Mouse (Mus musculus) left cerebral cortex, postnatal 4 days (tissue): ENCODE measurements around the gene Ift81. TPM values are rescaled to one million over a fixed set of nuclear protein-coding genes. Genes with fewer than 3 reads are reported as not detected.

ENCODE experiments used
- DNase-seq: peaks from one replicate; pipeline ENCODE4 v3.0.0-alpha.2; 2022
- intact Hi-C: fragments of 180-260 bp; cut with DNase I; formaldehyde crosslinking; loops from one replicate; pipeline ENCODE4 v1.15.1; 2025
- total RNA-seq, 2 experiments: library from RNA; stranded (reverse); gene quantifications; 2 replicates each; pipeline ENCODE4 v1.2.3; 2021

Ift81 gene
- total RNA-seq, 2 experiments from 2014 or later: 38.3 to 49.6 TPM

DNA sequence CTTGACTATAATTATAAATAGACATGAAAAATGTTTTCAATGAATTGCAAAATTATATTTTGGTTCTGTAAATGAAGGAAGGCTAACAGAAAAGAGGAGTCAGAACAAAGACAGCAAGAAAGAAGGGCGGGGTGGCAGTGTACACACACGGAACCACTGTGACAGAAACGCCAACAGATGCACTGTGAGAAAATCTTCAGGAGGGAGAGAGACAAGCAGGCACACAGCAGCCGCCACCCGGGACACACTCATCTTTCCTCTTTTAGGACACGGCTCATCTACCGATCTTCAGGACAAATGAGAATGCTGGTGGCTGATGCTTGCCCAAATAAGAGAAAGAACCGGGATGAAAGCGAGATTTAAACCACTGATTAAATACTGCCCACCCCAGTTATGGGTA lies 61.7 kb downstream of the Ift81 start:
- DNase-seq: no peak
- intact Hi-C loops: no loop called here

DNA sequence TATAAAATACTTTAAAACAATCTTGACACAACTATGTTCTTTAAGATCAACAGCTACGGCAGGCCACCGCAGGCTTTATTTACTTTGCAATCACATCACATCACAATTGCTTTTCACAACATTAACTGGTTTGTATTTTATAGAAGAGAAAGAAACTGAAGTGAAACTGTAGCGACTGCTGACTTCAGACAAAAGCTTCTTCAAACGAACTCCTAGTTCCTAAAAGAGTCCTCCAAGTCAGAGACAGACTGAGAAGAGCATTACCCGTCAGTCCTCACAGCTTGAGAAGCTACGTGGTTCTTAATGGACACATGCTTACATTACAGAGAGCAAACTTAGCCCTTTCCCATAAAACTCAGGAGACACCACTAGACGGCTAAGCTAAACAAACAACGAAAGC lies 63.9 kb downstream of the Ift81 start:
- DNase-seq: no peak
- intact Hi-C loops: no loop called here

DNA sequence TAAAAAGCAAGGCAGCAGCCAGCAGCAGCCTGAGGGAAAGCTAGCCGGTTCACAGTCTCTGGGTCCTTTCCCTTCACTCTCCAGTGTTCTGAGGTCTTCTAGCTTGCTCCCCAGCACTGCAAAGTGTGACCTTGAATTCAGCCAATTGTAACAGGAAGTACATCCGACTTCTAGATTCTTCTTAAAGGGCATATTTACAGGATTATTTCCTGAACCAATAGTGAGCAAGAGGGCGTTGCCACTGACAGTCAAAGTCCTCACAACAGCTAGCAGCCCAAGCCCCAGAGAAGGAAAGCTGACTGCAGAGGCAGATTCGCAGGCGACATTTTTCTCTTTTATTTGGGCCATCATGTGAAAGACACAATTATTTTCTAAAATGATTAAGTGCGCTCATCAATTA lies 65.6 kb downstream of the Ift81 start:
- no peak for DNase-seq
- intact Hi-C loops: loop anchor here (10.0 kb wide), 1 partner anchor 66 kb away; the partner anchor contains the start of gene Ift81

GRCm38 (mm10) chr5:122547810-122548209 lies 66.5 kb downstream of the Ift81 start:
- intact Hi-C loops: loop anchor here (10.0 kb wide), 1 partner anchor 67 kb away; the partner anchor contains the start of gene Ift81
- no peak for DNase-seq

DNA sequence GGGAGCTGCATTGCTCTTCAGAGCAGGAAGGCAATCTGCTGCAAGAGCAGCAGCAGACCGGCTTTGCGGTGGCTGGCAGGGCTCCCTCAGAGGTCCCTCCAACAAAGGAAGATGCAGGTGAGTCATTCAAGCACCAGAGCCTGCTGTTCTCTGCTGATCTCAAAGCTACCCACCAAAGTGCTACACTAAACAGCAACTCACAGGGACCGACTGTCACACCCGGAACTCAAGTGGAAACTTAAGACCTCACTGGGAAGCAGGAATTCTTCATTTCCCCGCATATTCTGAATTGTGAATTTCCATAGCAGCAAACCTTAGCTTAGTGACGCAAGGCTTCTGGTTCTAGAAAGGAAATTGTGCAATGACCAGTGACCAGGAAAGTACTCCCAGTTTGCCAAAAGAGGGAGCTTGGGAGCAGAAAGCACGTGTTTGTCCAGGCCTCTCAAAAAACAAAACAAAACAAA lies 67.0 kb downstream of the Ift81 start:
- intact Hi-C loops: loop anchor here (10.0 kb wide), 1 partner anchor 68 kb away; the partner anchor contains the start of gene Ift81
- DNase-seq: peak; percentile 32

GRCm38 (mm10) chr5:122543392-122543791 lies 70.9 kb downstream of the Ift81 start:
- no peak for DNase-seq
- intact Hi-C loops: loop anchor here (10.0 kb wide), 1 partner anchor 71 kb away; the partner anchor contains the start of gene Ift81

GRCm38 (mm10) chr5:122541871-122542270 lies 72.4 kb downstream of the Ift81 start:
- intact Hi-C loops: loop anchor here (10.0 kb wide), 1 partner anchor 73 kb away; the partner anchor contains the start of gene Ift81
- no peak for DNase-seq

DNA sequence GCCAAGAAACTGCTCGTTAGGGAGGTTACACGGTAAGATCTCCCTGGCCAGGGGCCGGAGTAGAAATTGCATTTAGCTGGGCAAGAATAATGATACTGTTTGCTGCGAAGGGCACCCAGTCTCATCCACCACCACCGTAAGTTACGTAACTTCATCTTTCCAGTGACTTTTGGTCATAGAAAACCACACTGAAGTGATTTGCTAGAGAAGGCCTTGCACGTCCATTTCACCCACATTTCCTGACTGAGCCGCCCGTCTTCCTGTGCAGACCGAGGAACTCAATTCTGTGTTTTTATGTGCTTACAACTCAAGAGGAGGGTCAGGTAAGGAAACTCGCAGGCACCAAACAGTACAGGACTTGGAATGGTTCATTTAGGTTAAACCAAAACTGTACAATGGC lies 76.2 kb downstream of the Ift81 start:
- no peak for DNase-seq
- intact Hi-C loops: no loop called here

DNA sequence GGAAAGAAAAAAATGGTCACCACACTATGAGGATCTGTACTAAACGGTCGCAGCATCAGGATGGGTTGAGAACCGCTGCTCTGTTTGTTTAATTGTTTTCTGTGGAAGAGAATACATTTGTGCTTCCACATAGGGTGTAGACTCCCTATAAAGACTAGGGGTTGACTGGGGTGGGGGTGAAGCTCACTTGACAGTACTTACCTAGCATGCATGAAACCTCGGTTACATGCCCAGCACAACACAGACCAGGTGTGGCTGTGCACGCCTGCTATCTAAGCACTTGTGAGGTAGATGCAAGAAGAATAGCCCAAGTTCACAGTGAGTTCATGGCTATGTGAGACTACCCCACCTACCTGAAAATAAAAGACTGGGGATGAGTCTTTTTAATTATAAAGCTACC lies 76.7 kb downstream of the Ift81 start:
- no peak for DNase-seq
- intact Hi-C loops: no loop called here

DNA sequence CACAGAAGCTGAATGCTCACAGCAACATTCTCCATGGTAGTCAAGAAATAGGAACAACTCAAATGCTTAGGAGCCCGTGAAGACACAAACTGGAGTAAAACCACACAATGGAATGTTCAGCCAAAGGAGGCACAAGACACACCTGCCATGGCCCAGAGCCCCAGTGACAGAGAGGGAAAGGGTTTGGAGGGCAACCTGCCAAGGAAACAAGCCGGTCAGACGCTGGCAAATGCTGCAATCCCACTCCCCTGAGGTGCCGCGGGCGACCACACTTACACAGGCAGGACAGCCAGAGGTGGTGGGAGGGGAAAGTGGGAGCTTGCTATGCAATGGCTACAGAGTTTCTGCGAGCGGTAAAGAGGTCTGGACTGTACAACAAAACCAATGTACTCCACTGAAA lies 80.4 kb downstream of the Ift81 start:
- intact Hi-C loops: no loop called here
- DNase-seq: peak; percentile 39

DNA sequence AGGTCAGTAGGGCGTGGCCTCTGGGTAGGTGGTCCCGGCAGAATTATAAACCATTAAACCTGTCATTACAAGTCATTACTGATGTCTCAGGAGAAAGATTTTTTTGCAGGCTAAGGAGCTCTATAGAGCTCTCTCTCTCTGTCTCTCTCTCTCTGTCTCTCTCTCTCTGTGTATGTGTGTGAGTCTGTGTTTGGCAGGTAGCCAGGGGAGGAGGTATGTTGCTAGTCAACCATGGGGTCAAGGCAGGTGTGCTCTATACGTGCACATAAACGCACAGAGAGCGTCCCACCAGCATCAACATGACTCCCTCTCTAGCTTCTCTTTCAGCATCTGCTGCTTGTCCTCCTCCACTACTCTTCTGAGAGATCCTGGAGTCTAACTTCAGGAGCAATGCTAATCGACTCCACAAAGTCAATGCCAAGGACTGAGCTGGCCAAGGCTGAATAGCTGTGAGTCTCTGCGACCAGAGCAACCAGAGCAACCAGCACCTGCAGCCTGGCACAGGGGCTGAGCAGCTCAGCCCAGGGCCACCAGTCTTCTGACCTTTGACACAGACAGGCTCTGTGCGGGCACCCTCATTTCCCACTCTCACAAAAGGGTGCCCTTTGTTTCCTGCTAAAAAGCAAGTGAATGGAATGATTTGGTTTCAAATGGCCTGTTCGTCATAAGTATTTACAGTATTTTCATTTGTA lies 84.3 kb downstream of the Ift81 start:
- intact Hi-C loops: no loop called here
- no peak for DNase-seq

- intact Hi-C loops: no loop called here
- DNase-seq: no peak
These were observed 85.0 kb downstream of the Ift81 start for GRCm38 (mm10) chr5:122529316-122529715.

- intact Hi-C loops: no loop called here
- no peak for DNase-seq
These were observed 85.7 kb downstream of the Ift81 start for GRCm38 (mm10) chr5:122528591-122528990.

GRCm38 (mm10) chr5:122527761-122528160 lies 86.6 kb downstream of the Ift81 start:
- no peak for DNase-seq
- intact Hi-C loops: no loop called here

- no peak for DNase-seq
- intact Hi-C loops: no loop called here
These were observed 87.2 kb downstream of the Ift81 start for GRCm38 (mm10) chr5:122526878-122527730.

GRCm38 (mm10) chr5:122526405-122526804 lies 87.9 kb downstream of the Ift81 start:
- intact Hi-C loops: no loop called here
- peak; percentile 75 for DNase-seq

DNA sequence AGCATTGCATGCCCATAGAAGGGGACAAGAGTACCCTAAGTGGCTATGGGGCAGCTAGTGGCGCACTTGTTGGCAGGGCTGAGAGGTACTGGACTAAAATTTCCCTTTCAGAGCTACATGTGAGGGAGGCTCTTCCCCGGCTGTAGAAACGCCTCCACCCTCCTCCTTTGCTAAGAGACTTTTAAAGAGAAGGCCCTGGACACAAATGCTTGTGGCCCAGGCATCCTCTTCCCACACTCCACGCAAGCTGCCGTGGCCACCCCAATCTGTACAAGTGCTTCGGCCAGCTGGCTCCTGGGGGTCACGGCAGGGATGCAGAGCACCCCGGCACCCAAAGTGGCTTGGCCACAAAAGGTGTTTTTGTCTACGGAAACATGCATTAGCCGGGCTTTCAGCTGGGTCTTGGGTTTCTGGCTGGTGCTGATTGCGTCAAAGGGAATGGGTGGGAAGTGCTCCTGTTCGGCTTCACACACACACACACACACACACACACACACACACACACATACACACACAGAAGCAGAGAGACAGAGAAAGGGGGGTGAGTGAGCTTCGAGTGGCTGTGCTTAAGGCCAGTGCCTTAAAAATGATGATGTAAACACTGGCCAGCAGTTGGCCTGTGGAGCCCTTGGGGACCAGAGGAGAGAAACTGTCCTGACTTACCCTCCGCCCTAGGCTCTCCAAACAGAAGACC lies 88.9 kb downstream of the Ift81 start:
- intact Hi-C loops: no loop called here
- no peak for DNase-seq

GRCm38 (mm10) chr5:122524854-122525237 lies 89.5 kb downstream of the Ift81 start:
- intact Hi-C loops: no loop called here
- DNase-seq: no peak

DNA sequence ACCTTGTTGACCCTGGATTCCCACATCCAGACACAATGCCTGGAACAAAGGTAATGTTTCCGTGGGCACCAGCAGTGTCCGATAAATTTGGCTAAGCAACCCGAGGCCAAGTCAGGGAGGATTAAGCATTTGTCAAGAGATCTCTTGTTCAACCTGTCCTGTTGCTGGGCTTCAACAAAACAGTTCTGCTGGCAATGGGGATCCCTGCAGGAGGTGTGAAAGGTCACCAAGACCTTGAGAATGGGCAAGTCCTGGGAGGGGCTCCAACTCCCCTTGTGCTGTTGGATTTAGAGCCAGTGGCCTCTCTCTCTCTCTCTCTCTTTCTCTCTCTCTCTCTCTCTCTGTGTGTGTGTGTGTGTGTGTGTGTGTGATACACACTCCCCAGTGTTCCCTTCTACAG lies 90.1 kb downstream of the Ift81 start:
- intact Hi-C loops: no loop called here

GRCm38 (mm10) chr5:122521130-122521473 lies 93.2 kb downstream of the Ift81 start:
- no peak for DNase-seq
- intact Hi-C loops: no loop called here

More for the DNA sequence above, 90.1 kb downstream of the Ift81 start:
- no peak for DNase-seq
